Mouse (Mus musculus): ENCODE data around the gene Mthfd2. TPM values are rescaled to one million over a fixed set of nuclear protein-coding genes. Genes with fewer than 3 reads are reported as not detected.
A peak's percentile ranks its signal among the peaks of the same experiment; 100 is the strongest.

Gene Mthfd2
- 23.2 and 24.1 TPM in 2 replicates for polyA plus RNA-seq (2014; fragmentation: Nextera tagmentation; extraction: Ambion mirVana)

GRCm38 (mm10) chr6:83325525-83326393, at the start of gene Mthfd2, which contains the start of gene Mob1a:
TSS of gene Mthfd2 (minus strand) at chr6:83325908.
TSS of gene Mob1a (plus strand) at chr6:83326016.
- WGBS, result 2% methylated on average over 65 of the region's 65 CpGs
- H3K27me3 ChIP-seq (ENCODE audit: control insufficient read depth, insufficient read depth, low read length), result no peaks in the 10 kb centered on the region

GRCm38 (mm10) chr6:83373704-83374300, 48.1 kb upstream of the Mthfd2 start:
- WGBS, result 74% methylated on average over 9 of the region's 9 CpGs
- ATAC-seq (ENCODE audit: insufficient number of reproducible peaks, insufficient read depth, low FRiP score, low read depth), result no peak
- Histone ChIP-seq H3K4me3 (ENCODE audit: control insufficient read depth in 1 of 2, insufficient read depth in 1 of 2, low read depth in 1 of 2, low read length in 2 of 2) (no peak overlapping the region), H3K27ac (replicated peaks in 1 of 2; ENCODE audit: control insufficient read depth in 1 of 2, insufficient read depth in 1 of 2, low read depth in 2 of 2, low read length in 2 of 2) (0 out of 4 replicates have a peak overlapping the region, but pooled peaks of 1 of the 2 experiments have one; percentile 19), H3K27me3 (ENCODE audit: control insufficient read depth, insufficient read depth, low read length) (no peaks in the 10 kb centered on the region), H3K9ac (ENCODE audit: low read length) (no peak overlapping the region), H3K36me3 (ENCODE audit: control insufficient read depth, insufficient read depth, low read length) (peaks cover 100% of the 10 kb centered on the region), H3K4me1 (ENCODE audit: control insufficient read depth in 2 of 2, insufficient read depth in 2 of 2, low read length in 2 of 2) (no peaks in the 10 kb centered on the region), H3K9me3 (ENCODE audit: control insufficient read depth, low read length) (no peaks in the 10 kb centered on the region), H3K4me2 (ENCODE audit: low read length) (no peak overlapping the region)

More at GRCm38 (mm10) chr6:83325525-83326393, at the start of gene Mthfd2, which contains the start of gene Mob1a:
- peaks cover 22% of the 10 kb centered on the region for H3K36me3 ChIP-seq (ENCODE audit: control insufficient read depth, insufficient read depth, low read length)
- peak; percentile 96 for ATAC-seq (ENCODE audit: insufficient number of reproducible peaks, insufficient read depth, low FRiP score, low read depth)
- H3K27ac ChIP-seq (replicated peaks in 1 of 2; ENCODE audit: control insufficient read depth in 1 of 2, insufficient read depth in 1 of 2, low read depth in 2 of 2, low read length in 2 of 2), result peak within 1 kb of the TSS; percentile 89 to 93
- peak within 1 kb of the TSS; percentile 69 to 96 for H3K4me3 ChIP-seq (ENCODE audit: control insufficient read depth in 1 of 2, insufficient read depth in 1 of 2, low read depth in 1 of 2, low read length in 2 of 2)
- peak within 1 kb of the TSS; percentile 85 for H3K9ac ChIP-seq (ENCODE audit: low read length)
- H3K4me1 ChIP-seq (ENCODE audit: control insufficient read depth in 2 of 2, insufficient read depth in 2 of 2, low read length in 2 of 2), result peaks cover 2 to 13% of the 10 kb centered on the region in 2 experiments
- no peaks in the 10 kb centered on the region for H3K9me3 ChIP-seq (ENCODE audit: control insufficient read depth, low read length)
- peak within 1 kb of the TSS; percentile 74 for H3K4me2 ChIP-seq (ENCODE audit: low read length)

- no peak overlapping the region for H3K4me3 ChIP-seq (ENCODE audit: control insufficient read depth in 1 of 2, insufficient read depth in 1 of 2, low read depth in 1 of 2, low read length in 2 of 2)
- no peaks in the 10 kb centered on the region for H3K9me3 ChIP-seq (ENCODE audit: control insufficient read depth, low read length)
- H3K4me2 ChIP-seq (ENCODE audit: low read length), result no peak overlapping the region
- no peak overlapping the region for H3K9ac ChIP-seq (ENCODE audit: low read length)
- H3K27ac ChIP-seq (replicated peaks in 1 of 2; ENCODE audit: control insufficient read depth in 1 of 2, insufficient read depth in 1 of 2, low read depth in 2 of 2, low read length in 2 of 2), result no peak overlapping the region
- H3K36me3 ChIP-seq (ENCODE audit: control insufficient read depth, insufficient read depth, low read length), result peaks cover 99% of the 10 kb centered on the region
- no peaks in the 10 kb centered on the region for H3K27me3 ChIP-seq (ENCODE audit: control insufficient read depth, insufficient read depth, low read length)
- H3K4me1 ChIP-seq (ENCODE audit: control insufficient read depth in 2 of 2, insufficient read depth in 2 of 2, low read length in 2 of 2), result no peaks in the 10 kb centered on the region
- ATAC-seq (ENCODE audit: insufficient number of reproducible peaks, insufficient read depth, low FRiP score, low read depth), result no peak
- 83% methylated on average over 3 of the region's 3 CpGs for WGBS
Measured at GRCm38 (mm10) chr6:83371350-83371749, 45.6 kb upstream of the Mthfd2 start.

- Histone ChIP-seq H3K27me3 (ENCODE audit: control insufficient read depth, insufficient read depth, low read length) (no peaks in the 10 kb centered on the region), H3K4me1 (ENCODE audit: control insufficient read depth in 2 of 2, insufficient read depth in 2 of 2, low read length in 2 of 2) (no peaks in the 10 kb centered on the region), H3K4me3 (ENCODE audit: control insufficient read depth in 1 of 2, insufficient read depth in 1 of 2, low read depth in 1 of 2, low read length in 2 of 2) (no peak overlapping the region), H3K4me2 (ENCODE audit: low read length) (no peak overlapping the region), H3K9me3 (ENCODE audit: control insufficient read depth, low read length) (no peaks in the 10 kb centered on the region), H3K27ac (replicated peaks in 1 of 2; ENCODE audit: control insufficient read depth in 1 of 2, insufficient read depth in 1 of 2, low read depth in 2 of 2, low read length in 2 of 2) (no peak overlapping the region), H3K36me3 (ENCODE audit: control insufficient read depth, insufficient read depth, low read length) (peaks cover 95% of the 10 kb centered on the region), H3K9ac (ENCODE audit: low read length) (no peak overlapping the region)
- WGBS, result 87% methylated on average over 21 of the region's 21 CpGs
- no peak for ATAC-seq (ENCODE audit: insufficient number of reproducible peaks, insufficient read depth, low FRiP score, low read depth)
Measured at GRCm38 (mm10) chr6:83370316-83370965, 44.7 kb upstream of the Mthfd2 start.

- H3K9ac ChIP-seq (ENCODE audit: low read length), result no peak overlapping the region
- H3K9me3 ChIP-seq (ENCODE audit: control insufficient read depth, low read length), result no peaks in the 10 kb centered on the region
- peaks cover 78% of the 10 kb centered on the region for H3K36me3 ChIP-seq (ENCODE audit: control insufficient read depth, insufficient read depth, low read length)
- no peak overlapping the region for H3K27ac ChIP-seq (replicated peaks in 1 of 2; ENCODE audit: control insufficient read depth in 1 of 2, insufficient read depth in 1 of 2, low read depth in 2 of 2, low read length in 2 of 2)
- H3K4me3 ChIP-seq (ENCODE audit: control insufficient read depth in 1 of 2, insufficient read depth in 1 of 2, low read depth in 1 of 2, low read length in 2 of 2), result no peak overlapping the region
- no peaks in the 10 kb centered on the region for H3K27me3 ChIP-seq (ENCODE audit: control insufficient read depth, insufficient read depth, low read length)
- no peaks in the 10 kb centered on the region for H3K4me1 ChIP-seq (ENCODE audit: control insufficient read depth in 2 of 2, insufficient read depth in 2 of 2, low read length in 2 of 2)
- 83% methylated on average over 12 of the region's 12 CpGs for WGBS
- no peak for ATAC-seq (ENCODE audit: insufficient number of reproducible peaks, insufficient read depth, low FRiP score, low read depth)
- no peak overlapping the region for H3K4me2 ChIP-seq (ENCODE audit: low read length)
Measured at GRCm38 (mm10) chr6:83363075-83363474, 37.4 kb upstream of the Mthfd2 start.

GRCm38 (mm10) chr6:83361523-83362248, 36.0 kb upstream of the Mthfd2 start:
- H3K4me2 ChIP-seq (ENCODE audit: low read length), result no peak overlapping the region
- peaks cover 0 to 1% of the 10 kb centered on the region in 2 experiments; a peak in 1 of 4 replicates for H3K4me1 ChIP-seq (ENCODE audit: control insufficient read depth in 2 of 2, insufficient read depth in 2 of 2, low read length in 2 of 2)
- 66% methylated on average over 11 of the region's 11 CpGs for WGBS
- ATAC-seq (ENCODE audit: insufficient number of reproducible peaks, insufficient read depth, low FRiP score, low read depth), result no peak
- no peak overlapping the region for H3K27ac ChIP-seq (replicated peaks in 1 of 2; ENCODE audit: control insufficient read depth in 1 of 2, insufficient read depth in 1 of 2, low read depth in 2 of 2, low read length in 2 of 2)
- no peak overlapping the region for H3K9ac ChIP-seq (ENCODE audit: low read length)
- H3K36me3 ChIP-seq (ENCODE audit: control insufficient read depth, insufficient read depth, low read length), result peaks cover 76% of the 10 kb centered on the region
- no peaks in the 10 kb centered on the region for H3K9me3 ChIP-seq (ENCODE audit: control insufficient read depth, low read length)
- no peak overlapping the region for H3K4me3 ChIP-seq (ENCODE audit: control insufficient read depth in 1 of 2, insufficient read depth in 1 of 2, low read depth in 1 of 2, low read length in 2 of 2)
- H3K27me3 ChIP-seq (ENCODE audit: control insufficient read depth, insufficient read depth, low read length), result no peaks in the 10 kb centered on the region

GRCm38 (mm10) chr6:83357436-83357835, 31.7 kb upstream of the Mthfd2 start:
- WGBS, result 89% methylated on average over 10 of the region's 10 CpGs
- Histone ChIP-seq H3K9ac (ENCODE audit: low read length) (no peak overlapping the region), H3K9me3 (ENCODE audit: control insufficient read depth, low read length) (no peaks in the 10 kb centered on the region), H3K27me3 (ENCODE audit: control insufficient read depth, insufficient read depth, low read length) (no peaks in the 10 kb centered on the region), H3K4me2 (ENCODE audit: low read length) (no peak overlapping the region), H3K4me1 (ENCODE audit: control insufficient read depth in 2 of 2, insufficient read depth in 2 of 2, low read length in 2 of 2) (peaks cover 0 to 4% of the 10 kb centered on the region in 2 experiments; a peak in 1 of 4 replicates), H3K4me3 (ENCODE audit: control insufficient read depth in 1 of 2, insufficient read depth in 1 of 2, low read depth in 1 of 2, low read length in 2 of 2) (no peak overlapping the region), H3K36me3 (ENCODE audit: control insufficient read depth, insufficient read depth, low read length) (peaks cover 84% of the 10 kb centered on the region), H3K27ac (replicated peaks in 1 of 2; ENCODE audit: control insufficient read depth in 1 of 2, insufficient read depth in 1 of 2, low read depth in 2 of 2, low read length in 2 of 2) (no peak overlapping the region)
- no peak for ATAC-seq (ENCODE audit: insufficient number of reproducible peaks, insufficient read depth, low FRiP score, low read depth)

Measured in heart, embryonic 14.5 days (tissue).